Mouse (Mus musculus): ENCODE measurements around the gene Il1rl2. TPM values are rescaled to one million over a fixed set of nuclear protein-coding genes. Genes with fewer than 3 reads are reported as not detected.
A peak's percentile ranks its signal among the peaks of the same experiment; 100 is the strongest.
"Not testable (repeated sequence)": the region's sequence is repeated elsewhere in the genome, so short reads cannot be mapped to it uniquely, and the experiment has no call there.

The Il1rl2 gene
- polyA plus RNA-seq, 1 experiment from 2014 or later, result 8.1 TPM

GRCm38 (mm10) chr1:40294824-40295223 is 29.6 kb upstream of the Il1rl2 start:
- no peak for ATAC-seq (ENCODE audit: insufficient number of reproducible peaks, insufficient read depth, low FRiP score, low TSS enrichment)
- 87% methylated on average over 9 of the region's 9 CpGs for WGBS

GRCm38 (mm10) chr1:40298053-40298452 is 26.4 kb upstream of the Il1rl2 start:
- H3K4me2 ChIP-seq (replicated peaks), result no peak overlapping the region
- ATAC-seq (ENCODE audit: insufficient number of reproducible peaks, insufficient read depth, low FRiP score, low TSS enrichment), result no peak
- no peak overlapping the region for H3K4me3 ChIP-seq
- no peaks in the 10 kb centered on the region for H3K4me1 ChIP-seq
- no peak overlapping the region for H3K27ac ChIP-seq
- 81% methylated on average over 2 of the region's 2 CpGs for WGBS
- H3K27me3 ChIP-seq, result no peaks in the 10 kb centered on the region
- no peaks in the 10 kb centered on the region for H3K36me3 ChIP-seq
- H3K9me3 ChIP-seq, result no peaks in the 10 kb centered on the region
- H3K9ac ChIP-seq, result no peak overlapping the region

More at GRCm38 (mm10) chr1:40294824-40295223, 29.6 kb upstream of the Il1rl2 start:
- Histone ChIP-seq H3K27ac (no peak overlapping the region), H3K9ac (no peak overlapping the region), H3K4me3 (no peak overlapping the region), H3K9me3 (no peaks in the 10 kb centered on the region), H3K27me3 (no peaks in the 10 kb centered on the region), H3K36me3 (no peaks in the 10 kb centered on the region), H3K4me1 (no peaks in the 10 kb centered on the region), H3K4me2 (replicated peaks) (no peak overlapping the region)

- Histone ChIP-seq H3K9me3 (no peaks in the 10 kb centered on the region), H3K4me2 (replicated peaks) (no peak overlapping the region), H3K4me3 (no peak overlapping the region), H3K9ac (no peak overlapping the region), H3K4me1 (no peaks in the 10 kb centered on the region), H3K36me3 (no peaks in the 10 kb centered on the region), H3K27me3 (no peaks in the 10 kb centered on the region), H3K27ac (no peak overlapping the region)
- WGBS, result 64% methylated on average over 7 of the region's 7 CpGs
- ATAC-seq (ENCODE audit: insufficient number of reproducible peaks, insufficient read depth, low FRiP score, low TSS enrichment), result no peak
These were observed 21.1 kb upstream of the Il1rl2 start for GRCm38 (mm10) chr1:40303179-40303866.

GRCm38 (mm10) chr1:40304321-40304720 is 20.1 kb upstream of the Il1rl2 start:
- not testable (repeated sequence) for H3K9ac ChIP-seq
- 68% methylated on average over 4 of the region's 4 CpGs for WGBS

GRCm38 (mm10) chr1:40306111-40306510 is 18.3 kb upstream of the Il1rl2 start:
- Histone ChIP-seq H3K4me2 (replicated peaks) (no peak overlapping the region), H3K27ac (no peak overlapping the region), H3K9me3 (no peaks in the 10 kb centered on the region), H3K4me1 (no peaks in the 10 kb centered on the region), H3K9ac (no peak overlapping the region), H3K4me3 (no peak overlapping the region), H3K27me3 (no peaks in the 10 kb centered on the region), H3K36me3 (no peaks in the 10 kb centered on the region)
- ATAC-seq (ENCODE audit: insufficient number of reproducible peaks, insufficient read depth, low FRiP score, low TSS enrichment), result no peak
- 70% methylated on average over 2 of the region's 2 CpGs for WGBS

More at GRCm38 (mm10) chr1:40304321-40304720, 20.1 kb upstream of the Il1rl2 start:
- H3K27ac ChIP-seq; H3K4me1 ChIP-seq; ATAC-seq (ENCODE audit: insufficient number of reproducible peaks, insufficient read depth, low FRiP score, low TSS enrichment); H3K9me3 ChIP-seq; H3K36me3 ChIP-seq; H3K4me2 ChIP-seq (replicated peaks); H3K4me3 ChIP-seq; H3K27me3 ChIP-seq: not testable (repeated sequence)

- H3K4me3 ChIP-seq, result no peak overlapping the region
- no peak overlapping the region for H3K9ac ChIP-seq
- WGBS, result 90% methylated on average over 3 of the region's 3 CpGs
- ATAC-seq (ENCODE audit: insufficient number of reproducible peaks, insufficient read depth, low FRiP score, low TSS enrichment), result no peak
- H3K4me2 ChIP-seq (replicated peaks), result no peak overlapping the region
- peaks cover 5% of the 10 kb centered on the region; the same call in 1 of the 2 replicates for H3K4me1 ChIP-seq
- no peaks in the 10 kb centered on the region for H3K36me3 ChIP-seq
- no peak overlapping the region for H3K27ac ChIP-seq
- H3K9me3 ChIP-seq, result no peaks in the 10 kb centered on the region
- no peaks in the 10 kb centered on the region for H3K27me3 ChIP-seq
These were observed 13.3 kb upstream of the Il1rl2 start for GRCm38 (mm10) chr1:40311123-40311522.

GRCm38 (mm10) chr1:40311625-40312024 is 12.8 kb upstream of the Il1rl2 start:
- H3K27me3 ChIP-seq, result no peaks in the 10 kb centered on the region
- no peak for ATAC-seq (ENCODE audit: insufficient number of reproducible peaks, insufficient read depth, low FRiP score, low TSS enrichment)
- no peak overlapping the region for H3K4me2 ChIP-seq (replicated peaks)
- 85% methylated on average over 2 of the region's 2 CpGs for WGBS
- no peak overlapping the region for H3K4me3 ChIP-seq
- no peak overlapping the region for H3K27ac ChIP-seq
- H3K4me1 ChIP-seq, result peaks cover 5% of the 10 kb centered on the region; the same call in 1 of the 2 replicates
- no peak overlapping the region for H3K9ac ChIP-seq
- H3K36me3 ChIP-seq, result no peaks in the 10 kb centered on the region
- no peaks in the 10 kb centered on the region for H3K9me3 ChIP-seq

GRCm38 (mm10) chr1:40314016-40314415 is 10.4 kb upstream of the Il1rl2 start:
- H3K36me3 ChIP-seq, result no peaks in the 10 kb centered on the region
- H3K9me3 ChIP-seq, result no peaks in the 10 kb centered on the region
- no peaks in the 10 kb centered on the region for H3K27me3 ChIP-seq
- H3K9ac ChIP-seq, result no peak overlapping the region
- H3K4me3 ChIP-seq, result no peak overlapping the region
- H3K4me2 ChIP-seq (replicated peaks), result no peak overlapping the region
- no peak overlapping the region for H3K27ac ChIP-seq
- H3K4me1 ChIP-seq, result peaks cover 5% of the 10 kb centered on the region; the same call in 1 of the 2 replicates
- ATAC-seq (ENCODE audit: insufficient number of reproducible peaks, insufficient read depth, low FRiP score, low TSS enrichment), result no peak
- WGBS, result 77% methylated on average over 12 of the region's 12 CpGs

GRCm38 (mm10) chr1:40317657-40318056 is 6.8 kb upstream of the Il1rl2 start:
- Histone ChIP-seq H3K27me3 (no peaks in the 10 kb centered on the region), H3K9ac (no peak overlapping the region), H3K4me1 (peaks cover 5% of the 10 kb centered on the region; the same call in 1 of the 2 replicates), H3K4me2 (replicated peaks) (no peak overlapping the region), H3K27ac (no peak overlapping the region), H3K4me3 (no peak overlapping the region), H3K36me3 (no peaks in the 10 kb centered on the region), H3K9me3 (no peaks in the 10 kb centered on the region)
- no peak for ATAC-seq (ENCODE audit: insufficient number of reproducible peaks, insufficient read depth, low FRiP score, low TSS enrichment)
- WGBS, result 83% methylated on average over 8 of the region's 8 CpGs

- ATAC-seq (ENCODE audit: insufficient number of reproducible peaks, insufficient read depth, low FRiP score, low TSS enrichment), result no peak
These were observed 2.6 kb upstream of the Il1rl2 start for GRCm38 (mm10) chr1:40321824-40322223.

GRCm38 (mm10) chr1:40322543-40322942 is 1.9 kb upstream of the Il1rl2 start:
- Histone ChIP-seq H3K27me3 (peaks cover 19% of the 10 kb centered on the region), H3K4me1 (peaks cover 19% of the 10 kb centered on the region; the same call in 1 of the 2 replicates), H3K4me2 (replicated peaks) (no peak overlapping the region), H3K9ac (no peak overlapping the region), H3K4me3 (no peak overlapping the region), H3K27ac (no peak overlapping the region), H3K36me3 (no peaks in the 10 kb centered on the region), H3K9me3 (no peaks in the 10 kb centered on the region)
- ATAC-seq (ENCODE audit: insufficient number of reproducible peaks, insufficient read depth, low FRiP score, low TSS enrichment), result no peak
- WGBS, result 87% methylated on average over 3 of the region's 3 CpGs

More at GRCm38 (mm10) chr1:40321824-40322223, 2.6 kb upstream of the Il1rl2 start:
- Histone ChIP-seq H3K4me3 (no peak overlapping the region), H3K27ac (no peak overlapping the region), H3K27me3 (peaks cover 16% of the 10 kb centered on the region), H3K36me3 (no peaks in the 10 kb centered on the region), H3K9me3 (no peaks in the 10 kb centered on the region), H3K9ac (no peak overlapping the region), H3K4me1 (peaks cover 19% of the 10 kb centered on the region; the same call in 1 of the 2 replicates), H3K4me2 (replicated peaks) (no peak overlapping the region)
- WGBS, result 77% methylated on average over 6 of the region's 6 CpGs

GRCm38 (mm10) chr1:40324955-40325702 is 719 bp downstream of the Il1rl2 start:
- no peaks in the 10 kb centered on the region for H3K36me3 ChIP-seq
- peak overlapping the region; percentile 42 for H3K4me3 ChIP-seq
- no peaks in the 10 kb centered on the region for H3K9me3 ChIP-seq
- peaks cover 19% of the 10 kb centered on the region for H3K27me3 ChIP-seq
- no peak for ATAC-seq (ENCODE audit: insufficient number of reproducible peaks, insufficient read depth, low FRiP score, low TSS enrichment)
- H3K4me1 ChIP-seq, result peaks cover 19% of the 10 kb centered on the region; the same call in 1 of the 2 replicates
- no peak overlapping the region for H3K27ac ChIP-seq
- peak overlapping the region; percentile 56 for H3K9ac ChIP-seq
- H3K4me2 ChIP-seq (replicated peaks), result peak overlapping the region; percentile 80
- 2% methylated on average over 22 of the region's 22 CpGs for WGBS

All from embryonic facial prominence, embryonic 12.5 days (tissue).